Mouse (Mus musculus): Measurements from ENCODE around the gene Neto2.
"Not testable (repeated sequence)": the region's sequence is repeated elsewhere in the genome, so short reads cannot be mapped to it uniquely, and the experiment has no call there.

Gene Neto2

GRCm38 (mm10) chr8:85700751-85701351 lies at the start of gene Neto2:
Gene Neto2 (minus strand): TSS chr8:85700924.
- peak; percentile 73 for DNase-seq (ENCODE audit: low spot score)

GRCm38 (mm10) chr8:85745053-85745452 lies 44.3 kb upstream of the Neto2 start:
- DNase-seq (ENCODE audit: low spot score): no peak

- DNase-seq (ENCODE audit: low spot score): no peak
These were observed 29.8 kb upstream of the Neto2 start for GRCm38 (mm10) chr8:85730545-85730944.

GRCm38 (mm10) chr8:85717271-85717670 lies 16.5 kb upstream of the Neto2 start:
- DNase-seq (ENCODE audit: low spot score): no peak

GRCm38 (mm10) chr8:85716696-85717095 lies 16.0 kb upstream of the Neto2 start:
- no peak for DNase-seq (ENCODE audit: low spot score)

GRCm38 (mm10) chr8:85706988-85707387 lies 6.3 kb upstream of the Neto2 start:
- DNase-seq (ENCODE audit: low spot score): no peak

GRCm38 (mm10) chr8:85700101-85700750 lies 498 bp downstream of the Neto2 start:
- peak; percentile 80 for DNase-seq (ENCODE audit: low spot score)

- peak; percentile 90 for DNase-seq (ENCODE audit: low spot score)
These were observed 1.7 kb downstream of the Neto2 start for GRCm38 (mm10) chr8:85699051-85699450.

GRCm38 (mm10) chr8:85665146-85665545 lies 35.6 kb downstream of the Neto2 start:
- peak; percentile 27 for DNase-seq (ENCODE audit: low spot score)

GRCm38 (mm10) chr8:85661995-85662394 lies 38.7 kb downstream of the Neto2 start:
- peak; percentile 67 for DNase-seq (ENCODE audit: low spot score)

- no peak for DNase-seq (ENCODE audit: low spot score)
These were observed 49.5 kb downstream of the Neto2 start for GRCm38 (mm10) chr8:85651201-85651600.

GRCm38 (mm10) chr8:85648553-85648952 lies 52.2 kb downstream of the Neto2 start:
- DNase-seq (ENCODE audit: low spot score): no peak

- no peak for DNase-seq (ENCODE audit: low spot score)
These were observed 55.6 kb downstream of the Neto2 start for GRCm38 (mm10) chr8:85644921-85645665.

GRCm38 (mm10) chr8:85624450-85624849 lies 76.3 kb downstream of the Neto2 start:
- no peak for DNase-seq (ENCODE audit: low spot score)

- DNase-seq (ENCODE audit: low spot score): no peak
These were observed 77.5 kb downstream of the Neto2 start for GRCm38 (mm10) chr8:85623246-85623645.

- DNase-seq (ENCODE audit: low spot score): no peak
These were observed 81.9 kb downstream of the Neto2 start for GRCm38 (mm10) chr8:85618789-85619188.

- DNase-seq (ENCODE audit: low spot score): not testable (repeated sequence)
These were observed 83.6 kb downstream of the Neto2 start for GRCm38 (mm10) chr8:85617125-85617524.

- no peak for DNase-seq (ENCODE audit: low spot score)
These were observed 91.9 kb downstream of the Neto2 start for GRCm38 (mm10) chr8:85608836-85609235.

GRCm38 (mm10) chr8:85607804-85608203 lies 92.9 kb downstream of the Neto2 start:
- no peak for DNase-seq (ENCODE audit: low spot score)

GRCm38 (mm10) chr8:85606974-85607373 lies 93.8 kb downstream of the Neto2 start:
- no peak for DNase-seq (ENCODE audit: low spot score)

- no peak for DNase-seq (ENCODE audit: low spot score)
These were observed 94.2 kb downstream of the Neto2 start for GRCm38 (mm10) chr8:85606561-85606960.

GRCm38 (mm10) chr8:85604201-85604600 lies 96.5 kb downstream of the Neto2 start:
- DNase-seq (ENCODE audit: low spot score): no peak

Data from embryo, embryonic 10 days (tissue).